Mouse (Mus musculus): ENCODE data around the gene Tfpi. TPM values are rescaled to one million over a fixed set of nuclear protein-coding genes. Genes with fewer than 3 reads are reported as not detected.

Gene Tfpi
- 14.1 and 16.1 TPM in 2 replicates for polyA plus RNA-seq (2015; fragmentation: Nextera tagmentation; extraction: Ambion mirVana)

DNA sequence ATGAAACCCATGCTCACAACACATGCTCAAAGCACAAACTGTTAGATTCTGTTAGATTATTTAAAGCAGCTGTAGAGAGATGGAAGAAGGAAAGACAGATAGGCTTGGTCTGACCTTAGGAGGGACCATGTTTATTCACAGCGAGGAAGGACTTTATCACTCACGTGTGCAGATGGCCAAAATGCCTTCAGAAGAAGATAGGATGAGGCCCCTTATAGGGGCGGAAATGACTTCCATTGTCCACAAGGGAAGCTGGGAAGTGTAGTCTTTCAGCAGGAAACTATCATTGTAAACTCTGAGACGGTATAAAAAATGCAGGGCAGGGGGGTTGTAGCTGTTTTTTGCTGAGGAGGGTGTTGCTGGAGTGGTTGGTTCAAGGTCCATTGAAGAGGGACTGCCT is at the start of gene Tfpi:
Gene Tfpi (minus strand): TSS at position 199 of the 400 bp plus-strand sequence.
- H3K4me2 ChIP-seq (ENCODE audit: low read length), result 0 out of 2 replicates have a peak within 1 kb of the TSS, but pooled peaks have one; percentile 4
- no peak within 1 kb of the TSS for H3K9ac ChIP-seq (ENCODE audit: low read depth, low read length)
- ATAC-seq, result no peak

DNA sequence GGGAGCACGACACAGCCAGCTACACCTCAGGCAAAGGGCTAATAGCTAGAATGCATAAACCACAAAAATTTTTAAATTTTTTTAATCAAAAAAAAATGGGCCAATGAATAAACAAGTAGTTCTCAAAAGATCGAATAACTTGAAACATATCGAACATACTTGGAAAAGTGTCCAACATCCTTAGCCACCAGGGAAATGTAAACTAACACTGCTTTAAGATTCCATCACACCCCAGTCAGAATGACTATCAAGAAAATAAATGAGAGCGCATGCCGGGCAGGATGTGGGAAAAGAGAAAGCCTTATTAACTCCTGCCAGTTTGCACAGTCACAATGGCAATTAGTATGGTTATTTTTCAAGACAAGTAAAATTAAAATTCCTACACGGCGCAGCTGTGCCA is 49.6 kb upstream of the Tfpi start:
- WGBS, result 89% methylated on average over 7 of the region's 7 CpGs
- Histone ChIP-seq H3K27me3 (ENCODE audit: control insufficient read depth, insufficient read depth, low read depth, low read length) (no peaks in the 10 kb centered on the region), H3K36me3 (ENCODE audit: control insufficient read depth, insufficient read depth, low read length) (no peaks in the 10 kb centered on the region), H3K9ac (ENCODE audit: low read depth, low read length) (no peak overlapping the region), H3K4me2 (ENCODE audit: low read length) (no peak overlapping the region), H3K9me3 (replicated peaks; ENCODE audit: control insufficient read depth, low read length, poor library complexity, severe bottlenecking) (no peaks in the 10 kb centered on the region), H3K4me3 (ENCODE audit: low read depth, low read length) (no peak overlapping the region), H3K4me1 (ENCODE audit: control insufficient read depth, insufficient read depth, low read length) (no peaks in the 10 kb centered on the region), H3K27ac (ENCODE audit: low read length) (no peak overlapping the region)
- no peak for ATAC-seq

More for the DNA sequence above, at the start of gene Tfpi:
- Histone ChIP-seq H3K4me1 (ENCODE audit: control insufficient read depth, insufficient read depth, low read length) (no peaks in the 10 kb centered on the region), H3K4me3 (ENCODE audit: low read depth, low read length) (no peak within 1 kb of the TSS), H3K27me3 (ENCODE audit: control insufficient read depth, insufficient read depth, low read depth, low read length) (no peaks in the 10 kb centered on the region), H3K9me3 (replicated peaks; ENCODE audit: control insufficient read depth, low read length, poor library complexity, severe bottlenecking) (no peaks in the 10 kb centered on the region), H3K36me3 (ENCODE audit: control insufficient read depth, insufficient read depth, low read length) (no peaks in the 10 kb centered on the region), H3K27ac (ENCODE audit: low read length) (no peak within 1 kb of the TSS)
- WGBS, result 64% methylated on average over 4 of the region's 4 CpGs

DNA sequence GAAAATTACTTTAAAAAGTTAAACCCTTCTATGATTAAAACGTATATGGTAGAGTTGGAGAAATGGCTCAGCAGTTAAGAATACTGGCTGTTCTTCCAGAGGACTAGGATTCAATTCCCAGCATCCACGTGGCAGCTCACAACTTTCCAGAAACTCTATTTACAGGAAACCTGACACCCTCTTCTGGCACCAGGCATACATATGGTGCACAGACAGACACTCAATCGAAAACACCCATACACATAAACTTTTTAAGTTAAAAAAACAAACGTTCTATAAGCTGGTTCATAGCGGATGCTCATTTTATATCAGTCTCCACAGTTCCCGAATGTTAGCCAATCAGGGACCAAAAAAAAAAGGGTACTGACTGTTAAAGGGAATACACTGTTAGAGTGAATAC is 49.2 kb upstream of the Tfpi start:
- Histone ChIP-seq H3K4me1 (ENCODE audit: control insufficient read depth, insufficient read depth, low read length) (no peaks in the 10 kb centered on the region), H3K36me3 (ENCODE audit: control insufficient read depth, insufficient read depth, low read length) (no peaks in the 10 kb centered on the region), H3K9ac (ENCODE audit: low read depth, low read length) (no peak overlapping the region), H3K9me3 (replicated peaks; ENCODE audit: control insufficient read depth, low read length, poor library complexity, severe bottlenecking) (no peaks in the 10 kb centered on the region), H3K27ac (ENCODE audit: low read length) (no peak overlapping the region), H3K27me3 (ENCODE audit: control insufficient read depth, insufficient read depth, low read depth, low read length) (no peaks in the 10 kb centered on the region), H3K4me2 (ENCODE audit: low read length) (no peak overlapping the region), H3K4me3 (ENCODE audit: low read depth, low read length) (no peak overlapping the region)
- 78% methylated on average over 6 of the region's 6 CpGs for WGBS
- ATAC-seq, result no peak

DNA sequence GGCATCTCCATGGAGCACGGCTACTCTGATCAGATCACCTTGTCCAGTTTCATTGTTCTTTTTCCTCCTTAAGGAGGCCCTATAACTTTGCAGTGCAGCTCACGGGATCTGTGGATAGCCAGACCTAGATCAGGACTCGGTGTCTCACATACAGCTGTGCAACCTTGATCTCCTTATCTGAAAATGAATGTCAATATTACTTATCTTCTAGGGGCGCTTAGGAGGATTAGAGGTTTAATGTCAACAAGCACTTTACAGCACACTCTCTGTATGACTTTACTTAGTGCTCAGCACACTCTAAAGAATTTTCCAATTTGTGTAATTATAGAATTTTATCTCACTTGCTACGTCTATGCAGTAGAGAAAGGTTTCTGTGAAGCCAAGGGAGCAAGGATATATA is 48.5 kb upstream of the Tfpi start:
- no peak overlapping the region for H3K27ac ChIP-seq (ENCODE audit: low read length)
- no peaks in the 10 kb centered on the region for H3K4me1 ChIP-seq (ENCODE audit: control insufficient read depth, insufficient read depth, low read length)
- H3K4me3 ChIP-seq (ENCODE audit: low read depth, low read length), result no peak overlapping the region
- no peak overlapping the region for H3K9ac ChIP-seq (ENCODE audit: low read depth, low read length)
- H3K9me3 ChIP-seq (replicated peaks; ENCODE audit: control insufficient read depth, low read length, poor library complexity, severe bottlenecking), result no peaks in the 10 kb centered on the region
- no peak for ATAC-seq
- no peak overlapping the region for H3K4me2 ChIP-seq (ENCODE audit: low read length)
- no peaks in the 10 kb centered on the region for H3K36me3 ChIP-seq (ENCODE audit: control insufficient read depth, insufficient read depth, low read length)
- 86% methylated on average over 5 of the region's 5 CpGs for WGBS
- no peaks in the 10 kb centered on the region for H3K27me3 ChIP-seq (ENCODE audit: control insufficient read depth, insufficient read depth, low read depth, low read length)

DNA sequence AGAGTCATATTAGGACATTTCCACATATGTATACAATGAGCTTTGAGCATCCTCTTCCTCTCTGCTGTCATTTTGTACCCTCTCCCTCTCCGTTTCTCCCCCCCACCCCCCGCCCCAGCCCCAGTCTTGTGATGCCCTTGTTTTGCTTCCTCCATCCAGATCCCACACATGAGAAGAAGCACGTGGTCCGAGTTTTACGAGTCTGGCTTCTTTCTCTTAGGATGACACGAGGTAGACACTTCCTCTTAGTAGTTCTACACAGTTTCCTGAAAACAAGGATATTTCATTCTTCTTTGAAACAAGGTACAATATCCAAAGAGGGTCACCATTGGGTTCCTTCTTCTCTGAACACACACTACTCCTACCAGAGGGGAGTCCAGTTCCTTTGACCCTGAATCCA is 47.4 kb upstream of the Tfpi start:
- WGBS, result 84% methylated on average over 6 of the region's 6 CpGs
- H3K9ac ChIP-seq (ENCODE audit: low read depth, low read length), result no peak overlapping the region
- no peaks in the 10 kb centered on the region for H3K36me3 ChIP-seq (ENCODE audit: control insufficient read depth, insufficient read depth, low read length)
- H3K4me3 ChIP-seq (ENCODE audit: low read depth, low read length), result no peak overlapping the region
- ATAC-seq, result no peak
- H3K4me2 ChIP-seq (ENCODE audit: low read length), result no peak overlapping the region
- H3K4me1 ChIP-seq (ENCODE audit: control insufficient read depth, insufficient read depth, low read length), result no peaks in the 10 kb centered on the region
- H3K27ac ChIP-seq (ENCODE audit: low read length), result no peak overlapping the region
- no peaks in the 10 kb centered on the region for H3K27me3 ChIP-seq (ENCODE audit: control insufficient read depth, insufficient read depth, low read depth, low read length)
- no peaks in the 10 kb centered on the region for H3K9me3 ChIP-seq (replicated peaks; ENCODE audit: control insufficient read depth, low read length, poor library complexity, severe bottlenecking)

DNA sequence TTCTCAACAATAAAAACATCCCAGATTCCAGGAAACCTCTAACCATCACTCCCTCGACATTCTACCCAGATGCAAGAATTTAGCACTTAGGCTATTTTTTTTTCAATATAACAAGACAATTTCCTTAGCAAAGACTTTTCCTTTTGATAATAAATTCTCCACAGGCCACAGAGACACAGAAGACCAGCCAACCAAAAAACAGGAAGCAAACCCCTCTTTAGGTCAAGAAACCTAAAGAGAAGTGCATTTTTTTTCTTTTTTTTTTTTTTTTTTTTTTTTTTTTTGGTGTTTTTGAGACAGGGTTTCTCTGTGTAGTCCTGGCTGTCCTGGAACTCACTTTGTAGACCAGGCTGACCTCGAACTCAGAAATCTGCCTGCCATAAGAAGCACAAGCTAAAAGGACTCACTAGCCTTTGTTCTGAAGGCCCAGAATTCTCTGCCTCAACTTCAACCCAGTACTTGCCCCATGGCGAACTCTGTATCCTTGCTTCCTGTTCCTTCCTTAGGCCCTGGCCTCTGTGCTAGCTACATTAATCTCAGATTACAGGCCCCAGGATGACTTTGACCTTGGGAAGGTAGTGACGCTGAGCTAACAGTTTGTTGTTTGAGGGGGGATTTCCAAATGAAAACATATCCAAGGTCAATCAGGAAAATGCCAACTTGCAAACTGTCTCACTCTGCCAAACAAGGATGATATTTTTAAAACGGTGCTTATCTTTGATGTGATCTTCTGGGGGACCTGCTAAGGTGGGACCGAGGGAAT is 46.7 kb upstream of the Tfpi start:
- H3K4me2 ChIP-seq (ENCODE audit: low read length), result no peak overlapping the region
- H3K4me1 ChIP-seq (ENCODE audit: control insufficient read depth, insufficient read depth, low read length), result no peaks in the 10 kb centered on the region
- no peaks in the 10 kb centered on the region for H3K36me3 ChIP-seq (ENCODE audit: control insufficient read depth, insufficient read depth, low read length)
- no peaks in the 10 kb centered on the region for H3K27me3 ChIP-seq (ENCODE audit: control insufficient read depth, insufficient read depth, low read depth, low read length)
- no peak overlapping the region for H3K9ac ChIP-seq (ENCODE audit: low read depth, low read length)
- H3K27ac ChIP-seq (ENCODE audit: low read length), result no peak overlapping the region
- H3K9me3 ChIP-seq (replicated peaks; ENCODE audit: control insufficient read depth, low read length, poor library complexity, severe bottlenecking), result no peaks in the 10 kb centered on the region
- no peak for ATAC-seq
- H3K4me3 ChIP-seq (ENCODE audit: low read depth, low read length), result no peak overlapping the region
- WGBS, result 86% methylated on average over 6 of the region's 6 CpGs

DNA sequence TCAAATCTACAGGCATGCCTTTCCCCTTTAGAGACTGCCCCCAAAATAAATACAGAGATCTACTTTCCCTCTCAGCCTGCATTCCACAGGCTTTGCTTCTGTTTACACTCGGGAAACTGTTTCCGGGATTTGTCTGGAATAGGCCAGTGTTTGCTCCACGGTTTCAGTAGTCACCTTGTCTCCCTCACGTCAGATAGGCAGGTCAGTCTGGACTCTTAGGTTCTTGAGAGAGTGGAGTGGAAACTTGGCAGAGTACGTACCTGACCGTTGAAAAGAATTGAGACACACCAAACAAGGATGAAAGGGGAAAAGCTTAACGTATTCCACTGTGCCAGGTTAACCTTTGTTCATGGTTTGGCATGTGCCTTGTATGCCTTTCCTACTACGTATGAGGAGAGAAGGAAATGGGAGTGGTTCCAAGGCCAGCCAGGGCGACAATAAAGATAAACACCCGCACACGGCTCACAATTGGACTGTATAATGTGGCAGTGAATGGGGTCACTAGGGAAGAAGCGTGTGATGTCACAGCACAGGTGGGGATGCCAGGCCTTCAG is 43.0 kb upstream of the Tfpi start:
- no peak overlapping the region for H3K9ac ChIP-seq (ENCODE audit: low read depth, low read length)
- no peaks in the 10 kb centered on the region for H3K36me3 ChIP-seq (ENCODE audit: control insufficient read depth, insufficient read depth, low read length)
- H3K4me2 ChIP-seq (ENCODE audit: low read length), result no peak overlapping the region
- no peaks in the 10 kb centered on the region for H3K9me3 ChIP-seq (replicated peaks; ENCODE audit: control insufficient read depth, low read length, poor library complexity, severe bottlenecking)
- H3K27ac ChIP-seq (ENCODE audit: low read length), result no peak overlapping the region
- no peak overlapping the region for H3K4me3 ChIP-seq (ENCODE audit: low read depth, low read length)
- 75% methylated on average over 12 of the region's 12 CpGs for WGBS
- no peaks in the 10 kb centered on the region for H3K4me1 ChIP-seq (ENCODE audit: control insufficient read depth, insufficient read depth, low read length)
- no peaks in the 10 kb centered on the region for H3K27me3 ChIP-seq (ENCODE audit: control insufficient read depth, insufficient read depth, low read depth, low read length)
- no peak for ATAC-seq

DNA sequence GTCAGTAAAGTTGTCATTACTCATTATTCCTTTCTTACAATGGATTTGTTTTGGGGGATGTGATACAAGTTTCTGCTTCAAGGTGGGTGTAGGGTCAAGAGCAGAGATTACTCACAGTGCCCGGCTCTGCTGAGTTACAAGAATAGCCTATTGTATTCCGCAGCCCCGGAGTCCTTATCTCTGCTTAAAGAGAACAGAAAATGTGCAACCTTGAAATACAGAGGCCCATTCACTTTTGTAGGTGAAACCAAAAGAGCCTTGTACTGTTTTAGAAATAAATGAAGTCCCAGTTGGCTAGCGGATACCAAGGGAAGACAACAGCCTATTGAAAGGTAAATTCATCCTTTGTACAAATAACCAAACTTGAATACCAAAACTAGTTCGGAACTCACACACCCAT is 42.2 kb upstream of the Tfpi start:
- ATAC-seq, result no peak
- H3K4me1 ChIP-seq (ENCODE audit: control insufficient read depth, insufficient read depth, low read length), result no peaks in the 10 kb centered on the region
- H3K36me3 ChIP-seq (ENCODE audit: control insufficient read depth, insufficient read depth, low read length), result no peaks in the 10 kb centered on the region
- H3K4me3 ChIP-seq (ENCODE audit: low read depth, low read length), result no peak overlapping the region
- H3K9me3 ChIP-seq (replicated peaks; ENCODE audit: control insufficient read depth, low read length, poor library complexity, severe bottlenecking), result no peaks in the 10 kb centered on the region
- 65% methylated on average over 5 of the region's 5 CpGs for WGBS
- H3K4me2 ChIP-seq (ENCODE audit: low read length), result no peak overlapping the region
- no peaks in the 10 kb centered on the region for H3K27me3 ChIP-seq (ENCODE audit: control insufficient read depth, insufficient read depth, low read depth, low read length)
- no peak overlapping the region for H3K9ac ChIP-seq (ENCODE audit: low read depth, low read length)
- H3K27ac ChIP-seq (ENCODE audit: low read length), result no peak overlapping the region

DNA sequence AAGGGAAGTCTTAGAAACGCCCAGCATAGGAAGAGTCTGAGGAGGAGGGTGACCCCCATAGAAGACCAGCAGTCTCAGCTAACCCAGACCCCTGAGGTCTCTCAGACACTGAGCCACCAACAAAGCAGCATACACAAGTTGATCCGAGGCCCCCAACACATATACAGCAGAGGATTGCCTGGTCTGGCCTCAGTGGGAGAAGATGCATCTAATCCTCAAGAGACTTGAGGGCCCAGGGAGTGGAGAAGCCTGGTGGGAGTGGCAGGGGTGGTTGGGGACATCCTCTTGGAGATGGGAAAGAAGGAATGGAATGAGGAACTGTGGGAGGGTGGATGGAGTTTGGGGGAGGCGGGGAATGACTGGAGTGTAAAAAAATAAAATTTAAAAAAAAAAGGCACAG is 36.7 kb upstream of the Tfpi start:
- Histone ChIP-seq H3K27me3 (ENCODE audit: control insufficient read depth, insufficient read depth, low read depth, low read length) (no peaks in the 10 kb centered on the region), H3K27ac (ENCODE audit: low read length) (no peak overlapping the region), H3K4me1 (ENCODE audit: control insufficient read depth, insufficient read depth, low read length) (no peaks in the 10 kb centered on the region), H3K4me2 (ENCODE audit: low read length) (no peak overlapping the region), H3K9me3 (replicated peaks; ENCODE audit: control insufficient read depth, low read length, poor library complexity, severe bottlenecking) (no peaks in the 10 kb centered on the region), H3K36me3 (ENCODE audit: control insufficient read depth, insufficient read depth, low read length) (no peaks in the 10 kb centered on the region), H3K4me3 (ENCODE audit: low read depth, low read length) (no peak overlapping the region), H3K9ac (ENCODE audit: low read depth, low read length) (no peak overlapping the region)
- WGBS, result 80% methylated on average over 3 of the region's 3 CpGs
- ATAC-seq, result no peak

All from midbrain, embryonic 16.5 days (tissue).